Mouse (Mus musculus) CD8-positive naive resting alpha-beta T cell, adult 2 months (primary cell): ENCODE results near the gene Lsm4.

Experiments
- DNase-seq, 2 experiments: peaks; one replicate each; pipeline ENCODE4 v3.0.0; 2022; ENCODE audit warnings: low read depth in 2 of 2, low spot score in 2 of 2

The Lsm4 gene

GRCm38 (mm10) chr8:70699116-70699833, 26.2 kb downstream of the Lsm4 start:
- DNase-seq, result no peak

- peak; percentile 71 to 73 for DNase-seq
Observed at GRCm38 (mm10) chr8:70699834-70700554, 26.9 kb downstream of the Lsm4 start.

GRCm38 (mm10) chr8:70700555-70700922, 27.5 kb downstream of the Lsm4 start:
- peak; percentile 72 to 80 for DNase-seq

GRCm38 (mm10) chr8:70701048-70701981, 28.3 kb downstream of the Lsm4 start:
- peak in 1 of 2 experiments; percentile 33 for DNase-seq

- no peak for DNase-seq
Observed at GRCm38 (mm10) chr8:70701982-70702841, 29.2 kb downstream of the Lsm4 start.

GRCm38 (mm10) chr8:70702842-70703182, 29.8 kb downstream of the Lsm4 start:
- no peak for DNase-seq

GRCm38 (mm10) chr8:70703287-70703686, 30.2 kb downstream of the Lsm4 start, which contains the start of gene Iqcn:
TSS of gene Iqcn (plus strand) at chr8:70703457.
- DNase-seq, result no peak

- DNase-seq, result no peak
Observed at GRCm38 (mm10) chr8:70708281-70708680, 35.2 kb downstream of the Lsm4 start.

GRCm38 (mm10) chr8:70709794-70710193, 36.7 kb downstream of the Lsm4 start:
- DNase-seq, result no peak

- DNase-seq, result no peak
Observed at GRCm38 (mm10) chr8:70710296-70710695, 37.2 kb downstream of the Lsm4 start.

GRCm38 (mm10) chr8:70711041-70711440, 38.0 kb downstream of the Lsm4 start:
- no peak for DNase-seq

- no peak for DNase-seq
Observed at GRCm38 (mm10) chr8:70713991-70714390, 40.9 kb downstream of the Lsm4 start.

- no peak for DNase-seq
Observed at GRCm38 (mm10) chr8:70715086-70715485, 42.0 kb downstream of the Lsm4 start.

- DNase-seq, result no peak
Observed at GRCm38 (mm10) chr8:70716521-70717400, 43.7 kb downstream of the Lsm4 start.

- peak; percentile 69 to 75 for DNase-seq
Observed at GRCm38 (mm10) chr8:70718297-70718696, 45.2 kb downstream of the Lsm4 start, which contains the start of gene Gm3336. TSS of gene Gm3336 (plus strand) at chr8:70718543.

- DNase-seq, result no peak
Observed at GRCm38 (mm10) chr8:70719796-70720270, 46.8 kb downstream of the Lsm4 start.

- peak; percentile 79 to 87 for DNase-seq
Observed at GRCm38 (mm10) chr8:70720739-70721138, 47.7 kb downstream of the Lsm4 start.

GRCm38 (mm10) chr8:70721601-70722000, 48.6 kb downstream of the Lsm4 start:
- DNase-seq, result no peak

GRCm38 (mm10) chr8:70723486-70724210, 50.6 kb downstream of the Lsm4 start, which contains the start of gene Pde4c:
TSS of gene Pde4c (plus strand) at chr8:70723720.
- no peak for DNase-seq
